Mouse (Mus musculus) neural tube, embryonic 11.5 days (tissue): ENCODE results near the gene Supt4a. TPM values are rescaled to one million over a fixed set of nuclear protein-coding genes. Genes with fewer than 3 reads are reported as not detected.

Experiments used
- ATAC-seq: fragments of 200-750 bp; cut with Nextera tagmentation; 2 replicates; pipeline ENCODE4 v1.8.0; 2017; ENCODE audit warnings: moderate number of reproducible peaks, mild to moderate bottlenecking, moderate TSS enrichment, moderate library complexity; ENCODE audit not compliant: insufficient read depth, low FRiP score, low TSS enrichment
- DNase-seq: peaks from one replicate; pipeline ENCODE4 v3.0.0-alpha.2; 2015; ENCODE audit warnings: low spot score
- H3K27ac ChIP-seq: fragments of 300-500 bp; sonication (generic); 2 replicates; pipeline ENCODE4 v1.5.1; 2014; ENCODE audit warnings: low read depth, mild to moderate bottlenecking, low read length
- H3K27me3 ChIP-seq: fragments of 300-500 bp; sonication (generic); 2 replicates; pipeline ENCODE4 v1.6.1; 2014; ENCODE audit warnings: mild to moderate bottlenecking, low read length, mixed read lengths; ENCODE audit not compliant: control insufficient read depth, insufficient read depth
- H3K36me3 ChIP-seq: fragments of 300-500 bp; sonication (generic); 2 replicates; pipeline ENCODE4 v1.6.1; 2014; ENCODE audit warnings: mild to moderate bottlenecking, low read length, moderate library complexity, mixed read lengths; ENCODE audit not compliant: control insufficient read depth, insufficient read depth
- H3K4me1 ChIP-seq: fragments of 300-500 bp; sonication (generic); 2 replicates; pipeline ENCODE4 v1.6.1; 2014; ENCODE audit warnings: low read length, mixed read lengths; ENCODE audit not compliant: control insufficient read depth, insufficient read depth
- H3K4me2 ChIP-seq: fragments of 300-500 bp; sonication (generic); 2 replicates; pipeline ENCODE4 v1.6.1; 2014; ENCODE audit warnings: low read depth, mild to moderate bottlenecking, moderate library complexity
- H3K4me3 ChIP-seq: fragments of 300-500 bp; sonication (generic); 2 replicates; pipeline ENCODE4 v1.5.1; 2014; ENCODE audit warnings: low read depth, low read length
- H3K9ac ChIP-seq: fragments of 300-500 bp; sonication (generic); 2 replicates; pipeline ENCODE4 v1.6.1; 2014; ENCODE audit warnings: mild to moderate bottlenecking, low read length
- H3K9me3 ChIP-seq: fragments of 300-500 bp; sonication (generic); 2 replicates; pipeline ENCODE4 v1.6.1; 2016; ENCODE audit warnings: low read length; ENCODE audit not compliant: control insufficient read depth
- WGBS: fragments of 180-500 bp; shearing (Covaris S2); extraction: QIAGEN DNeasy Blood & Tissue Kit; methylation state at CpG from one replicate; pipeline ENCODE4 v1.1.7; 2014; 5-methylcytosine and 5-hydroxymethylcytosine counted together
- polyA plus RNA-seq: library from polyadenylated mRNA; unstranded; fragments of >200 nt; fragmentation: Nextera tagmentation; extraction: Ambion mirVana; gene quantifications from 2 replicates; pipeline ENCODE4 v1.2.1, GENCODE M21; 2014

The Supt4a gene
- polyA plus RNA-seq, 1 experiment from 2014 or later: 162 TPM

DNA sequence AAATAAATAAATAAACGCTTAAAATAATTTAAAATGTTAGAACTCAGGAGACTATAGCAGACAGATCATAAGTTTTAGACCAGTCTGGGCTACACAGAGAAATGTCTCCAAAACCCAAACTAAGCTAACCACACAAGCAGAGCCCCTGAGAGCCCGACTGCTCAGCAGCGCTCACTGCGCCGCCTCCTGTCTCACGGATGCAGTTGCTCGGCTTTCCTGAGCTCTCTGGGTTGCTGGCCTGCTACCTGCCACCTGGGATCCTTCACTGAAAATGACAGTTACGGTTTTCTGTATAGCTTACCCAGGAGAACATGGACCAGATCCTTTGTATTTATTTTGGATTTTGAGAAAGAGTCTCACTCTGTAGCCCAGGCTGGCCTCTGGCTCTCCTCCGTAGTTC is 17.0 kb upstream of the Supt4a start:
- DNase-seq (no peak), ATAC-seq (no peak)
- H3K27ac ChIP-seq: no peak overlapping the region
- H3K9me3 ChIP-seq: no peaks in the 10 kb centered on the region
- H3K36me3 ChIP-seq: no peaks in the 10 kb centered on the region
- H3K27me3 ChIP-seq: no peaks in the 10 kb centered on the region
- no peak overlapping the region for H3K4me2 ChIP-seq
- H3K4me3 ChIP-seq: no peak overlapping the region
- no peak overlapping the region for H3K9ac ChIP-seq
- 47% methylated on average over 9 of the region's 9 CpGs for WGBS
- H3K4me1 ChIP-seq: no peaks in the 10 kb centered on the region

DNA sequence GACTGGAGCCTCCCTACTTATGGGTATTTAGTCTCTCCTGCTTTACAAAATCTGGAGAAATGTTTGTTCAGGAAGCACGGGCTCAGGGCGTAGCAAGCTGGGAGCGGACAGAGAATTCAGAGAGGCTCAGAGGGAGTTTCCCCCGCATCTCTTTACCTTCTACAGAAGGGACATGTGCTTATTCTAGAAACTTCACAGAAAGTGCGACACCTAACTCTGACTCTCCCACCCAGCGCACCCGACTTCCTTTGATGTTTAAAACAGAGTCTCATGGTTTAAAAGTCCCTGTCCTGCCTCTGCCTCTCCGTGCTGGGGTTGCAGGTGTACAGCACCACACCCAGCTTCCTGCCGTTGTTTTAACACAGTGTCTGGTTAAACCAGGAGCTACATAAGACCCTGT is 16.5 kb upstream of the Supt4a start:
- ATAC-seq (no peak), DNase-seq (no peak)
- H3K9me3 ChIP-seq: no peaks in the 10 kb centered on the region
- H3K27ac ChIP-seq: no peak overlapping the region
- no peak overlapping the region for H3K4me3 ChIP-seq
- H3K4me1 ChIP-seq: no peaks in the 10 kb centered on the region
- WGBS: 67% methylated on average over 9 of the region's 9 CpGs
- H3K36me3 ChIP-seq: no peaks in the 10 kb centered on the region
- no peak overlapping the region for H3K9ac ChIP-seq
- no peak overlapping the region for H3K4me2 ChIP-seq
- H3K27me3 ChIP-seq: no peaks in the 10 kb centered on the region

DNA sequence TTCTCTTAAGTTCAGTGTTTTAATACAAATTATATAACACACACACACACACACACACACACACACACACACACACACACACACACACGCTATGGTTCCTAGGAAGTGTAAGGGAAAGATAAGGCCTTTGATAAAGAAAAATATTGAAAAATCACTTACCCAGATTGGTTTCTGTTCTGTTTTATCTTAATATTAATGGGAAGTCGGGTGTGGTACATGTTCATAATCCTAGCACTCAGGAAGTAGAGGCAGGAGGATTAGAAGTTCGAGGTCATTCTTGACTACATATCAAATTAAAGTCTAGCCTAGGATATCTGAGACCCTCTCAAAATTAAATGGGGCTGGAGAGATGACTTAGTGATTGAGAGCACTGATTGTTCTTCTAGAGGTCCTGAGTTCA is 15.2 kb upstream of the Supt4a start:
- 83% methylated on average over 3 of the region's 3 CpGs for WGBS
- no peaks in the 10 kb centered on the region for H3K9me3 ChIP-seq
- ATAC-seq: no peak

DNA sequence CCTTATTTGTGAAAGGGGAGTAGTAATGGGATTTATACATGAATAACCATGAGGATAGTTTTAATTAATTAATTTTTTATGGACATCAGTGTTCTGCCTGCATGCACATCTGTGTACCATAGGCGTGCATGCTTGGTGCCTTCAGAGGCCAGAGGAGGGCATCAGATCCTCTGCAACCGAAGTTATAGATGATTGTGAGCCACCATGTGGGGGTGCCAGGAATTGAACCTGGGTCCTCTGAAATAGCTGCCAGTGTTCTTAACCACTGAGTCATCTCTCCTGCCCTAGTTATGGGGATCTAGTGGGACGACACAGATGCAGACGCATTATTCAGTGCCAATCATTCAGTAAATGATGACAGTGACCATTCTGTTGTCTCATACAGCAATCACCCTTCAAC is 14.5 kb upstream of the Supt4a start:
- 90% methylated on average over 4 of the region's 4 CpGs for WGBS

More for the DNA sequence above, 15.2 kb upstream of the Supt4a start:
- no peak for DNase-seq
- H3K27ac ChIP-seq: no peak overlapping the region
- H3K27me3 ChIP-seq: no peaks in the 10 kb centered on the region
- H3K36me3 ChIP-seq: no peaks in the 10 kb centered on the region
- no peaks in the 10 kb centered on the region for H3K4me1 ChIP-seq
- H3K4me3 ChIP-seq: no peak overlapping the region
- no peak overlapping the region for H3K9ac ChIP-seq
- no peak overlapping the region for H3K4me2 ChIP-seq

DNA sequence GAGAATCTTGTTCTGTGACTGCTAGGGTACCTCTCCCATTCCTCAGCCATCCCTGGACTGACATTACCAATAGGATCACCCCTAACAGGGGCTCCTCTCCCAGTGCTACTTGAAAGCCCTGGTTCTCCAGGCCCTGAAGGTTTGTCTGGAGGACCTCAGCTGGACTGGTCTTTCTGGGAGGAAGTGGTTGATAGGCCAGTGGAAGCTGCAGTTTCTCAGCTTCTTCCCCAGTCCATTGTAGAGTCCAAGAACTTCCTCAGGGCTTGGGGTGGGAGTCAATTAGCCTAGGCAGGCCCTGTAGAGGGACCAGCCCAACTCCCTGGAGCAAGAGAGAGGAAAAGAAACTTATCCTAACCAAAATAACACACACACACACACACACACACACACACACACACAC is 11.8 kb upstream of the Supt4a start:
- Histone ChIP-seq H3K9ac (no peak overlapping the region), H3K4me3 (no peak overlapping the region), H3K27ac (no peak overlapping the region), H3K27me3 (no peaks in the 10 kb centered on the region), H3K9me3 (no peaks in the 10 kb centered on the region), H3K4me1 (no peaks in the 10 kb centered on the region), H3K36me3 (no peaks in the 10 kb centered on the region), H3K4me2 (no peak overlapping the region)
- ATAC-seq (no peak), DNase-seq (no peak)

More for the DNA sequence above, 14.5 kb upstream of the Supt4a start:
- no peak for DNase-seq
- Histone ChIP-seq H3K4me3 (no peak overlapping the region), H3K9ac (no peak overlapping the region), H3K4me1 (no peaks in the 10 kb centered on the region), H3K4me2 (no peak overlapping the region), H3K27ac (no peak overlapping the region), H3K9me3 (no peaks in the 10 kb centered on the region), H3K36me3 (no peaks in the 10 kb centered on the region), H3K27me3 (no peaks in the 10 kb centered on the region)
- ATAC-seq: no peak

DNA sequence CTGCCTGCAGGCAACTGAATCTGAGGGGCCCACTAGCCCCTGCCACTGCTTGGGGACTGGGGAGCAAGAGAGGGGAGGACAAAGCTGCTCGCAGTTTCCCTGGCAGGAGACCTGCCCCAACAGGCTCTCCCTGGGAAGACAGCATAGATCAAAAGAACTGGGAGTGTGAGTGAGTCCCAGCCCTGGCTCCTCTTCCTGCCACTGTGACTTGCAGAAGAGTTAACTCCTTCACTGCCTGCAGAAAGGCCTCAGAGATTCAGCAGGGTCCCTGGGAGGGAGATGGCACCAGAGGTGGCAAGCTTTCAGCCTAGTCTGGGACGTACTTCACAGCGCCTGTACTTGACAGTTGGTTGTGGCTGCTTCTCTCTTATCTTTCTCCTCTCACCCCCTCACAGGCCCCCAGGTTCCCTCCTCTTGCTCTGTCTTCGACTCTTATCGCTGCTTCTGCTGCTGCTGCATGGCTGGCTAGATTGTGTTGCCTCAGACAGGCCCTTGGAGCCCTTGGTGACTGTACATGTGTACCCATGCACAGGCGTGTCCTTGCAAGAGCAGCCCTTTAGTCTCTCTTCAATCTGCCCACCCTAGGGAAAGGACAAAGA is 11.3 kb upstream of the Supt4a start:
- H3K9ac ChIP-seq: 0 out of 2 replicates have a peak overlapping the region, but pooled peaks have one; percentile 19
- 23% methylated on average over 6 of the region's 6 CpGs for WGBS
- ATAC-seq: no peak

DNA sequence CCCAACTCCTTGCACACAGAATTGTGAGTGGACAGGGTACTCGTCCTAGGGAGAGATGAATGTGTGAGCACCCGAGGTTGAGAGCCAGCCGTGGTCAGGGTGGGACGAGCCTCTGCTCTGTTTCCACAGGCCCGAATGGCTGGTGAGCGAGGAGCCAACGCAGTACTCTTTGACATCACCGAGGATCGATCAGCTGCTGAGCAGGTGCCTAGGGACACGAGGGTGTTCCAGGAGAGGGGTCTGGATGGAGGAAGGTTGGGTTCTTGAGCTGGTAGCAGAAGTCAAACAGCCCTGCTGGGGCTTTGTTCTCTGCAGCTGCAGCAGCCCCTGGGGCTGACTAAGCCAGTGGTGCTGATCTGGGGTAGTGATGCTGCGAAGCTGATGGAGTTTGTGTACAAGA is 10.3 kb upstream of the Supt4a start:
- H3K9me3 ChIP-seq: no peaks in the 10 kb centered on the region
- H3K4me3 ChIP-seq: no peak overlapping the region
- WGBS: 69% methylated on average over 11 of the region's 11 CpGs
- H3K36me3 ChIP-seq: no peaks in the 10 kb centered on the region
- no peaks in the 10 kb centered on the region for H3K4me1 ChIP-seq
- ATAC-seq (no peak), DNase-seq (no peak)
- H3K4me2 ChIP-seq: no peak overlapping the region
- no peak overlapping the region for H3K9ac ChIP-seq
- H3K27ac ChIP-seq: no peak overlapping the region; the same call in 1 of the 2 replicates
- H3K27me3 ChIP-seq: no peaks in the 10 kb centered on the region

More for the DNA sequence above, 11.3 kb upstream of the Supt4a start:
- Histone ChIP-seq H3K27ac (no peak overlapping the region), H3K27me3 (no peaks in the 10 kb centered on the region), H3K4me3 (no peak overlapping the region), H3K9me3 (no peaks in the 10 kb centered on the region), H3K4me1 (no peaks in the 10 kb centered on the region), H3K36me3 (no peaks in the 10 kb centered on the region), H3K4me2 (no peak overlapping the region)
- no peak for DNase-seq

DNA sequence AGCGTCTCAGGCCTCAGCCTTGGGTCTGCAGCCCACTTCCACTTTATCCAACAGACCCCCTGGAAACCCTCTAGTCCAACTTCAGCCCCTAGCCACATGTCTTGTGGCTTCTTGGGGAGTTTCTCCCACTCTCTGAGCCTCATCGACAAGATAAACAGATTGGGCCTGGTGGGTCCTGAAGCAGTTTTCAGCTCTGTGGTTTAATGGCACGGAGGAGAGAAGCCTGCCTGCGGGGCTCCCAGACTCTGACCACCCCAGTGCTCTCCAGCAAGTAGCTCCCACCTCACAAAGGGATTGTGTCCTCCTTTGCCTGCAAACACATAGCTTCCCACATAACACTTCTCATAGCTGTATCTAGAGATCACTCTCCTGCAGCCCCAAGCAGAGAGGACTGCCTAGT is 9.9 kb upstream of the Supt4a start:
- H3K27me3 ChIP-seq: no peaks in the 10 kb centered on the region
- WGBS: 73% methylated on average over 4 of the region's 4 CpGs
- no peaks in the 10 kb centered on the region for H3K36me3 ChIP-seq
- no peak overlapping the region for H3K4me2 ChIP-seq
- H3K4me1 ChIP-seq: no peaks in the 10 kb centered on the region
- no peaks in the 10 kb centered on the region for H3K9me3 ChIP-seq
- ATAC-seq: no peak
- H3K9ac ChIP-seq: no peak overlapping the region
- H3K4me3 ChIP-seq: no peak overlapping the region
- no peak for DNase-seq
- no peak overlapping the region for H3K27ac ChIP-seq

DNA sequence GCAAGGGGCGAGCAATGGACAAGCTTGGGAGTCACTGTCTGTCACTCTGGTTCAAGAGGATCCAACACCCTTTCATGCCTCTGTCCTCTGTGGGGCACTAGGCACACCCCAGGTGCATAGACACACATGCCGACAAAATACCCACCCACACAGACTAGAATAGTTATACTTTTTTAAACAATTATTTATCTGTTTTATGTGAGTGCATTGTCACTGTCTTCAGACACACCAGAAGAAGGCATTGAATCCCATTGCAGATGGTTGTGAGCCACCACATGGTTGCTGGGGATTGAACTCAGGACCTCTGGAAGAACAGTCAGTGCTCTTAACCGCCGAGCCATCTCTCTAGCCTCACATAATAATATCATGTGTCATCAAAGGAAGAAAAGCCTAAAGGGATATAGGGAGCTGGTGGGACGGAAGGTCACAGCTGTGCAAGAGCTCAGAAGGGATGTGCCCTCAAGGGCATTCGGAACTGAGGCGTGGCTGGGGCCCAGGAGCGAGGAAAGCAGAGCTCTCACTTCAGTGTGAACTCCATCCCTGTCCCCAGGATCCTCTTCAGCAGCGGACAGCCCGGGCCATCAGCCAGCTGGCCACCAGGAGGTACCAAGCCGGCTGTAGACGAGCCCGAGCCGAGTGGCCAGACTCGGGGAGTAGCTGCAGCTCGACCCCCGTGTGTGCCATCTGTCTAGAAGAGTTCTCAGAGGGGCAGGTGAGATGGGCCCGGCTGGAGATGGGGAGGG is 8.3 kb upstream of the Supt4a start:
- Histone ChIP-seq H3K4me2 (no peak overlapping the region), H3K9ac (no peak overlapping the region), H3K36me3 (no peaks in the 10 kb centered on the region), H3K9me3 (no peaks in the 10 kb centered on the region), H3K4me3 (no peak overlapping the region), H3K27me3 (no peaks in the 10 kb centered on the region), H3K4me1 (peaks cover 2% of the 10 kb centered on the region; the same call in 1 of the 2 replicates), H3K27ac (no peak overlapping the region)
- 63% methylated on average over 18 of the region's 18 CpGs for WGBS
- ATAC-seq: no peak
- DNase-seq: no peak
